Mouse (Mus musculus): ENCODE results near the gene Agmo.

The Agmo gene

DNA sequence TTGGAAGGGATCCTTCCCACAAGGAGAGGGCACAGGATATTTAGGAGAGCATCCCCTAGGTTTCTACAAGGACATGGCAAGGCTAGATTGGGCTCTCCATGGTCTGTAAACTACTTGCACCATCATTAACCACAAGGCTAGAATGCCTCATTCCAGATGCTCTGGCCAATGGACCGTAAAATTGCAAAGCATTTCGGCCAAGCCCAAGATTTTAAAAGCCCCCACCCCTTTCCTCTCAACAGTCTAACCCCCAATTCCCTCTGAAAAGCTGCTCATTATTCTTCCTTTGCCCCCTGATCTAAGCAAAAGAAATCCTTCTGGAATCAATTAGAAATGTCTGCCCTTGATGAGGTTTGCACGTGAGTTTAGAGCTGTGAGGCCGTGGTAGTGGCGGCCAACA, 185.3 kb downstream of the Agmo start:
- no peak for DNase-seq (ENCODE audit: low read depth, low spot score)

DNA sequence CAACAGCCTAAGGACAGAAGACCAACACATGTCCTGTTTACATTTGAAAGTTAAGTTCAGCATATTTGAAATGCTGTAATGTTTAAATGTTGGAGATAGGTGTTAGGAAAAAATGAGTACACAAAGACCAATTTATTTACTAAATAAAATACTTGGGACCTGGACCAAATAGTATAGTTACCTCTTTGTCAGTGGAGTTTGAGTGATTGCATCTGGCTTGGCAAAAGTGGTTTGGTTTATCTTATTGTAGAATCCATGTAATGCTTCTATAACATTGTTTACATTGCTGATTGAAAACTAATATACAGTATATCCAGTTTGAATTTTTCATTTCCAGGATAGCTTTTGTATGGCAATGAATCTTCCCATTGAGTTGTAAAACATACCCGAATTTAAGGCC, 193.0 kb downstream of the Agmo start:
- DNase-seq (ENCODE audit: low read depth, low spot score): no peak

DNA sequence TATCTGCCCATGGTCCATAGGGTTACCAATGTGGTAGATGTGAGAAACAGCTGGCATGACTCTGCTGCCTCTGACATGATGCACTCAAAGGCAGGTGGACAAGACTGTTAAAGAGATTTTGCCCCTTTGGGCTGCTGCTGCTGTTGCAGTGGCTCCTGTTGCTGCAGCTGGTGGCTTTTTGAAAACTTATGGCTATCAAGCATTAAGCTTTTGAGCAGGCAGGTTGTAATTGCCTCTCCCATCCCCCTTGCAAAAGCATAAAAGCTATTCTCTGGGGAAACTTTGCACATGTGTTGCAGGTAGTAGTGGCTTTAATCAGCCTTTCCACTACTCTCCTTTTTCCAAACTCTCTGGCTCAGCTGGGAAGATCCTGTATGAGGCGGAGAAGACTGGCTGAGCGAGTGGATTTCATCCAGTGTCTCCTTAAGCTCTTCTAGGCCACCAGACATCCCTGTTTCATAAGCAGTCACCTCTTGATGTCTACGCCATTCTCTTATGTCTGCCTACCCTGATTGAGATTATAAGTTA, 201.1 kb downstream of the Agmo start:
- no peak for DNase-seq (ENCODE audit: low read depth, low spot score)

DNA sequence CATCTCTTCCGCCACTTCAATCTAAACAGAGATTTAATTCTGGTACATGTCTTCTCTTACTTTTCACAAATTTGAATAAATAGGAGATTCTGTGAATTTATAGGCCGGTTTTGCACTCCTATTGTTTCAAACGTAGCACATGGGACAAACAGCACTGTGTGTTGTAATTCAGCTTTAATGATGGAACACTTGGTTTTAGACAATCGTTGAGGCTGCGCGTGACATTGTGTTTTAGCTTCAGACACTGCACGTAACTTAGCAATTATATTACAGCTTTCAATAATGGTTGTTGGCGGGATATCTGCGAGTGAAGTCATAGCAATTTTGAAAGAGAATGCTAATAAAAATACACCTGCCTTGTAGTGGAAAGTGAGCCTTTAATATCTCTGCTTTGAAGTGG, 203.8 kb downstream of the Agmo start:
- DNase-seq (ENCODE audit: low read depth, low spot score): no peak

DNA sequence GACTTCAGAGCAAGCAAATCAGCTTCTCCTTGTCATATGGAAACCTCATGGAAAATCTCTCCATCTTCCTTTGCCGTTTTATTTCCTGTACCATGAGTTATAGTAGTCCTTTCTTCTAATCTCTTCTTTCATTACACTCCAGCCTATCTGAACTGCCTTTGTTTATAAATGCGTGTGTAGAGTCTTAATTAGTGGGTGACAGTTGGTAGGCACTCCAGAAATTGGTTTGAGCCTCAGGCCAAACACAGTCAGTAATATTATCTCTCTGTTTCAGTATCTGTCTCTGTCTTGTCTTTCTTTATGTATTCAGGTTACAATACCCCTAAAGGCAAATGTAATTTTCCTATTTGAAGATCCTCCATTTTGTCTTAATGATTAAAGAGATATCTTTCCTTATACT, 208.2 kb downstream of the Agmo start:
- DNase-seq (ENCODE audit: low read depth, low spot score): no peak

DNA sequence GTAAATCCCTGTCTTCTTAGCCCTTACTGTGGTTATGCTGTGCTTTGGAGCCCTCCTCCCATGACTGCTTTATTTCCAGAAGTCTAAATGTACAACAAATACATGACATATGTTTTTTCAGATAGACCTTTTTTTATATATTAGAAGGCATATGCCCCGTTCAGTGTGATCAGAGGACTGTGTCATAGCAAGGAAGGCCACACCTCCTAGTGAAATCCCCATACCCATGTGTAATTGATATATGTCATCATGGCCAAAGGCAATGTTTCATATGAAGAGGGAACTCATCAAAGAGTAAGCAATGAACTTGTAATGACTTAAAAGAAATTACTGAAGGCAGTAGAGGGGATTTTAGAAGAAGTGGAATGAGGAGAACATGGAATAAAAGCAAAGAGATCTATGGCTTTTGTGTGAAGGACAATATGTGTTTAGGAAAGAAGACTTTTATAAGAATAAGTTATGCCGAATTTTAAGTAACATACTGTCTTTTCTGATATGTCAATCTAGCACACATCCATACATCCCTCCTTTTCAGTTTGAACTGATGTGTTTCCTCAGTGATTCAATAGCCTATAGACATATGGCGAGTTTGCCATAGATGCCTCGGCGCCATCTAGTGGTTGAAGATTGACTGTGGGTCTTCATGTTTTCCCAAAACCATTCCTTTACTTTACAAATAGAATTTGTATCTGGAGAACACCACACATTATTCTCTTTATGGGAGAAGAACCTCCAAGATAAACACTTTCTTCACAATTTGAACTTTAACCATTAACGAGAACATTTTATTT, 209.1 kb downstream of the Agmo start:
- peak; percentile 55 for DNase-seq (ENCODE audit: low read depth, low spot score)

DNA sequence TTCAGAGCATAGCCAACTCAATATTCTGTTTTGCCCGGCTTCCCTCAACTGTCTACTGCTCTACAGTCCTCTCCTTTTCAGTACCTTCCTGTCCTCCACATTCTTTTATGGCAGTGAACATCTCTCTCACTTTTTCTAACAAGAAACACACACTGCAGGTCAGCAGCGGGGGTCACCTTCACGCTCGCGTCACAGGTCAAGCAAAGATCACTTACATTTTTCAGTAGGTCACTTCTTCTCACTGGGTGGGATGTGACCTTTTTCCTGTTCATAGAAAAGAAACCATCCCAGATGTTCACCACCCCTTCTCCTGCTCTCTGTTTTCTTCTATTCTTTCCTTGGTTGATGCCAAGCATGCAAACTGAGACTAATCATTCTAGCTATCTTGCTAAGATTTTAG, 230.2 kb downstream of the Agmo start:
- no peak for DNase-seq (ENCODE audit: low read depth, low spot score)

DNA sequence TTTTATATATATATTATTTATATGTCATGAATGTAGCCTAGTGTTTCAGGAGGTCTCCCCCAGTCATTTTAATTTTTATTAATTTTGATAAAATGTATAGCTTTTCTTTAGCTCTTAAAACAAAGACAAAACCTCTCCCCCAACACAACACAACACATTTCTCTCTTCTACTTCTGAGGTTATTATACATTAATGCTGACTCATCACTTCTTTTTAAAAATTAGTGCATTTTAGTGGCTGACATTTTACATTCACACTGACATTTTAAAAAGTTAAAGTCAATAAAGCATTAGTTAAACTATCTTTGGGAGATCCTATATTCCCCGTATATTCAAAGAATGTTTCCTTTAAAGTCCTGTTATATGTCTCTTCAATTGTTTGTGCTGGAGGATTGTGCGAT, 235.4 kb downstream of the Agmo start:
- DNase-seq (ENCODE audit: low read depth, low spot score): no peak

DNA sequence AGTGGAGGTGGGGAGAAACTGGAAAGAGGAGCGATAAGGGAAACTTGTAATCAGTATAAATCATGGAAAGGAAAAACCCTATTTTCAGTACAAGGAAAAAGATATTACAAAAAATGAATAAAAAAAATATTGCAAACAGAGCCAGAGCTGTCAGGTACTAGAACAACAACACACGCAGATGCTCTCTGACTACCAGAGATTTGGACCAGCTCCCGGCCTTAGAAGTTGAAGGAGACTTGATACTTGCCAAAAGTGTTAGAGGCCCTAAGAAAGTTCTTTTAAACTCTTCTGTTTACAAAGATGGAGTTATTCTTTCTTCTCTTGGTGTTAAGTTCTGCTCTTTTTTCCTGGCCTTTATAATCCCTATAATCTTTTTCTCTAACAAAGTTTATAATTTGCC, 246.6 kb downstream of the Agmo start:
- DNase-seq (ENCODE audit: low read depth, low spot score): no peak

DNA sequence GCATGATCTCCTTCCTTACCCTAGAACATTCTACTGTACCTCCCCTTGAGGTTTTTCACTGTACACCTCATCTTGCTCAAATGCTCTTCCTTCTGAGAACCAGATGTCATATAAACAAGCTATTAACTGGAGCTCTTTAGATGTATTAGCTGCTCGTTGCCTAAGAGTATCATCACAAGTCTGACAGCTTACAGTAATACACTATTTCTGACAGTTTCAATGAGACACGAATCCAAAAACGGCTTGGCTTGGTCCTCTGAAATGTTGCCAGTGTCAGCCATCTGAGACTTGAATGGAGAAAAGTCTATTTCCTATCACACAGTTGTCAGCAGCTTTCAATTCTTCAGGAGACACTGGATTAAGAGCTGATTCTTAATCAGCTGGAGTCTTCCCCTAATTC, 257.4 kb downstream of the Agmo start:
- no peak for DNase-seq (ENCODE audit: low read depth, low spot score)

DNA sequence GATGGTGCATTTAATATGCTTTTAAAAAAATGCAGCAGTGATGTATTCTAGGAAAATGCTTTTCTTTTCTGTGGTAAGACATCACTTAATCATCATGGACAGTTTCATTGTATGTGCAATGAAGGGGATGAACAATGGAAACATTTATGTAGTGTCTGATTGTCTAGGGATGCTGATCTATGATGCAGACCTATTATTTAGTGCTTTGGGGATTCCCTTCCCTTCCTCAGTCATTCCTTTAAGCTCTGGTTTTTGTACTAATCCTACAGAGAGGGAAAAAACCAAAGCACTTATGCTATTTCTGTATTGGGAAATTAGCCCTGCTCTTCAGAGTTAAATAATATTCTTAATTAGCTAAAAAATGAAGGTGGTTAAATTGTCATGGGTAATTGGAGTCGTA, 266.0 kb downstream of the Agmo start:
- no peak for DNase-seq (ENCODE audit: low read depth, low spot score)

DNA sequence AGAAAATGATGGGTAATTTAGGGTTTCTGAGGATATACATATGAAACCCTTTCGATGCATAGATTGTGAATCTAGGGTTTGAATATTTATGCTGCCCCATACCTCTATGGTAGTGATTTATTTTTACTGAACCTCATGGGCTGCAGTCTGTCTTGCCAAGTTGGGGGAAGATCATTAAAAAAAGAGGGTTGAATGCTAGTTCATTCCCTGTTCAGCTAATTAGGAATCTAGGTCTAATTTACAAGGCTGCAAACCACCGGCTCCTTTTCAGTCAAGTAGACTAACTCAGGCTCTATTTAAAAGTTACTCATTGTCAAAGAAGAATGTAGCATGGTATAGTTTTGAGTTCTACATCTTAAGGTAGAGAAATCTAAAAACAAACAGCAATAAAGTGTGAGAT, 266.4 kb downstream of the Agmo start:
- DNase-seq (ENCODE audit: low read depth, low spot score): no peak

DNA sequence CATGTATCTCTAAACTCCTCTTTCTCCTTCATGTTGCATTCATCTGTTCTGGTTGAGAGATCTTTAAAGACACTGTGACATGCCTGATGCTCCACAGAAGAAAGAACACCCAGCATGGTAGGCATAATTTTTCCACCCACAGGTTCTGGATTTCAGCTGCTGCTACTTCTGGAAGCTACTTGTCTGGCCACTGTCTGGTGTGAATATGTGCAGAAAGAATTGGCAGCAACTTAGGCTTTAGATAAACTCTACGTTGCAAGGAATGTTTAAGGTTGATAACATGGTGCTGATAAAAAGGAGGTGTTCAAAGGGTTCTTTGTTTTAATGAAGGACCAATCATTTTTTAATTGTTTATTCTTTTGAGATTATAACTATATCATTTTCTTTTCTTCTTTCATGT, 280.3 kb downstream of the Agmo start:
- no peak for DNase-seq (ENCODE audit: low read depth, low spot score)

DNA sequence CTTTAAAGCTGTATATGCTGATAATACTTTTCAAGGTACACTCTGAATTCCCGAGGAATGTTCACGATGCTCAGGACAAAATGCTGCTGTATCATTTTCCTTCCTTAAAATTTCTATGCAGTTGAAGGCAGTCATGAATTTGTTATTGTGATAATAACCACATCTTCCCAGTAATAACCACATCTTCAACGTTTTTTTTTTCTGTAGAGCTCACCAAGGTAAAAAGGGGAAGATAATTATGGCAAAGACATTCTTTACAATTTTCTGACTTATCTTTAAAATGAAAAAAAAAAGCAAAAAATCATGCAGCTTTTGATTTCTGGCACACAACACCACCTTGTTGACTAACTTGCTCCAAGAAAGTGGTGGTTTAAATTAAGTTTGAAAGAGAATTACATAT, 283.2 kb downstream of the Agmo start:
- DNase-seq (ENCODE audit: low read depth, low spot score): no peak

DNA sequence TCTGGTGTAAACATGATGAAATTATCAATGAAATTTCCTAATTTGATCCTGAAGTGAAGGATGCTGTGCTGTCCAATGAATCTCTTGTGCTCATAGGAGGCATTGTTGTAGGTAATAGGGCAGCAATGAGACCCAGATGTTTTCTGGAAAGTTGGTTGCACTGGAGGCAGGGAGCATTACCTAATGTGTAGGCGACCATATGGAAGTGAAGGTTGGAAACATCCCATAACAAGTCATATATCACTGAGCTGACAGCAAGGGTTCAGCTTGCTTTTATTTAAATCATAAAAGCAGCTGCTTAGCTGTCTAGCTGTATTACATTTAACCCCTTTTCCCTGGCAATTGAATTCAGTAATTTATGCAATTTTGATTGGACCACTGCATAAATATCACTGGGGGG, 299.6 kb downstream of the Agmo start:
- DNase-seq (ENCODE audit: low read depth, low spot score): no peak

DNA sequence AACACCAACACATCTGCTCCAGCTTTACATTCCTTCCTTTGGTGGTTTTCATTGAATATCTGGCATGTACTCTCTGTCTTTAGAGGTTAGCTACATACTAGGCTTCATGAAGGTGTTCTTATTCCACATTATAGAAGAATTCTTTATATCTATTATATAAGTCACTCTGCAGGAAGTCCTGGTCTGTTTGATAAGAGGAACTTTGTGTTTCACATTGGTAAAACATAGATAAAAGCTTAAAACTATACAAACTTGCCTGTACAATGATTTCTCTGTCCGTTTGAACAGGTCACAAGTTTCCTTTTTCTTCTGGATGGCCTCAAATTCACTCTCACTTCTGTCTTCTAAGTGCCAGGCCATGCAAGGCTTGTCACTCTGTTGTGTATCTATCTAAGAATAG, 316.8 kb downstream of the Agmo start:
- no peak for DNase-seq (ENCODE audit: low read depth, low spot score)

DNA sequence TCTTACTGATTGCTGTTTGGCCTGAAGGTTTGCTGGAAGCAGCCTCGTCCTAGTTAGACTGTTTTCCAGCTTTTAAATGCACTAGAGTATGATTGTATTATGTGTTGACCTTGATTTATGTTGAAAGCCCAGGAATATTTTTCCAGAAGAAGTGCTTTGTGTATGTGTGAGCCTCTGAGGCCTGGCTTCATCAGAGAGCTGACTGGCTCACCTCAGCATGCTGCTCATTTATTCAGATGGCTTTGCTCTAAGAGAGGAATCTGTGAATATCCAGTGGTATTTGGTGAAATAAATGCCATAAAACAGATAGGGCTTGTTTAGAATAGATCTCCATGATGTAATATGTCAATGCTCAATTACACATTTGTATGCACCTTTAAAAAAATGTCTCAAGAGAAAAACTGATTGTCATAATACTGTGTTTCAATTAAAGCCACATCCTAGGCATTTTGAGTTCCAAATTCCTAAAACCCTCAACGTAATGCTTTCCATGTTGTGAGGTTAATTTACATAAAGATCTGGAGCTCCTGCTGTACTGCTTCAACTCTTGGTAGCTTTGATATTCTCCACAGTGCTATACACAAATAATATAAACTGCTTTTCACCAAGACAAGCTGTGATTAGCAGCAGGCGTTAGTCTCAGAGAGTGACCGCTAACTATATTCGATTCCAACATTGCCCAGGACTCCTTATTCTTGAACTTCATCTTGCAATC, 324.6 kb downstream of the Agmo start:
- DNase-seq (ENCODE audit: low read depth, low spot score): no peak

DNA sequence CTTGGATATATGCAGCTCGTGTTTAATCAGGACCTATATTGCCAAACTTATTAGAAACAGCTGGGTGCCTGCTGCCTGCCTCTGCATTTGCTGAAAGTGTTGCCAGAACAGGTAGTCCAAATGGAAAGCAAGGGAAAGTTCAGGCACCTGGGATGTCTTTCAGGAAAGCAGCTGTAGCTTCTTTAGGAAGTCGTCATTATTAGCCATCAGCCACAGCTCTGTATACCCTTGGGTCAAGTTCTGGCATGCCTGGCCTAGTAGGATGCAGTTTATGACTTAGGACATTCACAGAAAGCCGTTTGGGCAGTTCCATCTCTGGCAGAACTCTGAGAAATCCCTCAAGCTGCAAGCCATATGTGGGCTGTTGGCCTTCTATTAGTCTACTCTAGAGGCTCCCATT, 330.5 kb downstream of the Agmo start:
- no peak for DNase-seq (ENCODE audit: low read depth, low spot score)

DNA sequence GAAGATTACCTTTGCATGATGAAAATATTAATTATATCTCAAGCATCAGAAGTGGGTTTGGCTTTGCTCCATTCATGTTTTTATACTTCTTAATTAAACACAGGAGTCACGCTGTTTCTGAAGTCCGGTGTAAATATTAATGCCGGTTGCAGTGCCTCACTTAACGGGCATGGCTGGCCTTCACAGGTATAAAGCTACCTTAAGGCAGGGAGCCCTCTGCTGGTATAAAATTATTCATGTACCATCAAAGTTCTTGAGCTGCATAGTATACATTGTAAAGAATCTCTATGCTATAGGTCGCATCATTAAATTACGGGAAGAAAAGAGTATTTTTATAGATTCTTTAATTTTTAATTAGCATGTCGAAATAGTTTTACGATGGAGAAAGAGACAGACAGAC, 341.3 kb downstream of the Agmo start:
- DNase-seq (ENCODE audit: low read depth, low spot score): peak; percentile 2

DNA sequence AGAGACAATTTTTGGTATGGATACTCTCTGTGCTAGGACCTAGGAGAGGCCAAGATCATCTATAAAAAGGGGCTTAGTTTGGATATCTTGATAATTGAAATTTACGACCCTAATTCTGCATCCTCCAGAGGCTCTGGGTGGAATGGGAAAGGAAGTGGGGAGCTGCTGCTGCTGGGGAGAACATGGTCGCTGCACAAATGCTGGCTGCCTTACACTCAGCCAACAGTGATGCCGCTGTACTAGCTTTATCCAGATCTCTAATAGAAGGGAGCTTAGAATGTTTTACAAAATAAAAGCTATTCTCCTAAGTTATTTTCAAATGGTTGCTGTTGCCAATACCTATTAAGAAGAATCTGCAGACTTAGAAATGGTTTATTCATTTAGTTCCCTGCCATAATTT, 351.4 kb downstream of the Agmo start:
- DNase-seq (ENCODE audit: low read depth, low spot score): no peak

DNA sequence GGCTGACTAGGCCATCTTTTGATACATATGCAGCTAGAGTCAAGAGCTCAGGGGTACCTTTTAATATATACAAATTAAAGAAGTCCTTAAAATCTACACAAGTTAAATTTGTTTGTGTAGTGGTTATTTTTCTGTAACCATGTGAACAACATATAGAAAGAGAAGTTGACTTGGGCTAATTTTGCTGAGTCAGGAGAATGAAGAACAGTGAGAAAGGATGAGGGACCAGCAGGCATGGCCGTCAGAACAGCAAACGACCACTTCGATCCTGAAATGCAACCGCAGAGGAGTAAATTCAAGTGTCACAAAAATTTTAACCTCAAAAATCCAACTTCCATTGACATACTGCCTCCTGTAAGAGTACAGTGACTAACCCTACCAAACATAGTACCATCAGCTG, 371.4 kb downstream of the Agmo start:
- no peak for DNase-seq (ENCODE audit: low read depth, low spot score)

DNA sequence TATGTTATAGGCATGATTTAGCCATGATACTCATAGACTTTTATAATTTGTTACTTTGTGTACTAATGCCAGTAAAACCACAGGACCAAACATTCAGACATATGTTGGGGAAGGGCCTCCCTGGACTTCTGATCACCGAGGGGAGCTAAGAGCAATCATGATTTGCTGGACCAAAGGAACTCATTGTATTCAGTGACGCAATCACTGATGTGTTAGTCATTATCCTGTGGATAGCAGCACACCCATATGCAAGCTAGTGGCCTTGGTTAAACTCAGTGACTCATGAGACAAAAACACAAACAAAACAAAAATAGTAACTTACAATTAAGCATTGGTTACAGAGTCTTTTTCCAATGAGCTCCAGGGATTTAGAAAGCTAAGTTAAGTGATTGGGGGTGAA, 373.3 kb downstream of the Agmo start:
- DNase-seq (ENCODE audit: low read depth, low spot score): no peak

DNA sequence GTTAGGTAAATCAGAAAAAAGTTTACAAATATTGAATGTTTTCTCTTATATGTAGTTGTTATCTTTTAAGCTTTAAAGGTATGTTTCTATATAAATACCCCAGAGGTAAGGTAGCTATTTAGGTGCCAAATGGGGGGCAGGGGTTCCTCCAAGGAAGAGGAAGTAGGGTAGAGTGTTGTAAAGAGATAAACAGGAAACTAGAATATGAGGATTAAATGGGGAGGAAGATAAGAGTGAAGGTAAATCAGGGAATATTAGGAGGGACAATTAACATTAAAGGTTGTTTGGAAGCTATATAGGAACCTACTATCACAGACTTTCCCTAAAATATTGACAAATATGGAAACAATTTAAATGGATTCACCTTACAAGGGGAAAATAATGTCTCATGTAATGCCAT, 382.6 kb downstream of the Agmo start:
- no peak for DNase-seq (ENCODE audit: low read depth, low spot score)
